Mouse (Mus musculus): ENCODE data around the gene Rere.

DNA sequence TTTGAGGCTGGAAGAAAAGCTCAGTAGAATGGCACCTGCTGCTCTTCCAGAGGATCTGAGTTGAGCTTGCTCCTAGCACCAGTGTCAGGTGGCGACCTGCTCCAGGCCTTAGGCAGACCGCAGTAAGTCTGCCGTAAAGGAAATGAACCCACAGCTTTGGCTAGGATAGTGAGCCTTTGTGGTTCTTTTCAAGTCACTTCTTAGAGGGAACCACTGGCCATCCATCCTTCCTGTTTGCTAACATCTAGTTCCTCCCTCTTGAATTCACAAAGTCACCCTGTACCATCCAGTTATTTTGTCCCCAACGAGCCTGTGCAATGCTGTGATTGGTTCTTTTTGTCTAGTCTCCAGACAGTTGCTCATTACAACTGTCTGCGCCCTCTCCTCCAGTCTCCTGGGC lies 38.7 kb upstream of the Rere start:
- TF ChIP-seq CHD2 (IDR thresholded peaks at IDR 0.05; ENCODE audit: low read depth, low read length), result no peak
- TF ChIP-seq ZC3H11A (IDR thresholded peaks at IDR 0.05; ENCODE audit: borderline replicate concordance, low read depth, low read length), result no peak
- TF ChIP-seq ZNF384 (IDR thresholded peaks at IDR 0.05; ENCODE audit: low read depth, low read length), result no peak
